Mouse (Mus musculus): Measurements from ENCODE around the gene Psmb9. TPM values are rescaled to one million over a fixed set of nuclear protein-coding genes. Genes with fewer than 3 reads are reported as not detected.
"Not testable (repeated sequence)": the region's sequence is repeated elsewhere in the genome, so short reads cannot be mapped to it uniquely, and the experiment has no call there.

Gene Psmb9
- polyA plus RNA-seq, 1 experiment from 2014 or later: 1.3 TPM

DNA sequence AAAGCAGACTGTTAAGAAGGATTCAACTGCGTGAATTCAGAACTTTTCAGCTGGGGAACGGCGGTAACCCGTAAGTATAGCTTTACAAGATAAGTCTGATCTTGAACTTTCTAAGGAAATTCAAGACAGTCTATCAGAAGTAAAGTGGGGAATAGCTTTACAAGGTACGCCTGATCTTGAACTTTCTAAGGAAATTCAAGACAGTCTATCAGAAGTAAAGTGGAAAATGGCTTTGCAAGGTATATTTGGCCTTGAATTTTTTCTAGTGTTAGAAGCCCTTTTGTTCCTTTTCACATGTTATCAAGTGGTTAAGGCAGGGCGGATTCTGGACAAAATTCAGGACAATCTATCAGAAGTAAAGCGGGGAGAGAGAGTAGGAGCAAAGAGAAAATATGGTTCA lies 32.2 kb upstream of the Psmb9 start:
- not testable (repeated sequence) for H3K36me3 ChIP-seq (ENCODE audit: control insufficient read depth, insufficient read depth, low read length); H3K27ac ChIP-seq (ENCODE audit: low read depth, low read length); H3K4me1 ChIP-seq (ENCODE audit: control insufficient read depth, insufficient read depth, low read length); H3K4me2 ChIP-seq; DNase-seq (ENCODE audit: low spot score, missing footprints); H3K27me3 ChIP-seq (ENCODE audit: control insufficient read depth, insufficient read depth, low read length); H3K9me3 ChIP-seq (ENCODE audit: control insufficient read depth, low read length); ATAC-seq (ENCODE audit: low FRiP score); H3K9ac ChIP-seq (ENCODE audit: low read length); H3K4me3 ChIP-seq (ENCODE audit: low read depth, low read length)
- 98% methylated on average over 3 of the region's 7 CpGs for WGBS

DNA sequence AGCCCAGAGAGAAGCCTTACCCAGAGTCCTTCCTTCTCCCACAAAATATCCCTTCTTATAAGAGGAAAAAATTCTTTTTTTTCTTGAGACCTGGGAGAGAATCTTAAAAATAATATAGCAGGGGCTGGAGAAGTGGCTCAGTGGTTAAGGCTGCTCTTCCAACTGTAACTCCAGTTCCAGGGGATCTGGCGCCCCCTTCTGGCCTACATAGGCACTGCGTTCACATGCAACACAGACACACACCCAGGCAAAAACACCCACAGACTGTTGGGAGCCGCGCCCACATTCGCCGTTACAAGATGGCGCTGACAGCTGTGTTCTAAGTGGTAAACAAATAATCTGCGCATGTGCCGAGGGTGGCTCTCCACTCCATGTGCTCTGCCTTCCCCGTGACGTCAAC lies 31.5 kb upstream of the Psmb9 start:
- H3K27ac ChIP-seq (ENCODE audit: low read depth, low read length); ATAC-seq (ENCODE audit: low FRiP score); H3K9me3 ChIP-seq (ENCODE audit: control insufficient read depth, low read length); H3K4me2 ChIP-seq; H3K36me3 ChIP-seq (ENCODE audit: control insufficient read depth, insufficient read depth, low read length); H3K9ac ChIP-seq (ENCODE audit: low read length); H3K27me3 ChIP-seq (ENCODE audit: control insufficient read depth, insufficient read depth, low read length); DNase-seq (ENCODE audit: low spot score, missing footprints); H3K4me3 ChIP-seq (ENCODE audit: low read depth, low read length); H3K4me1 ChIP-seq (ENCODE audit: control insufficient read depth, insufficient read depth, low read length): not testable (repeated sequence)
- WGBS: 88% methylated on average over 7 of the region's 11 CpGs

DNA sequence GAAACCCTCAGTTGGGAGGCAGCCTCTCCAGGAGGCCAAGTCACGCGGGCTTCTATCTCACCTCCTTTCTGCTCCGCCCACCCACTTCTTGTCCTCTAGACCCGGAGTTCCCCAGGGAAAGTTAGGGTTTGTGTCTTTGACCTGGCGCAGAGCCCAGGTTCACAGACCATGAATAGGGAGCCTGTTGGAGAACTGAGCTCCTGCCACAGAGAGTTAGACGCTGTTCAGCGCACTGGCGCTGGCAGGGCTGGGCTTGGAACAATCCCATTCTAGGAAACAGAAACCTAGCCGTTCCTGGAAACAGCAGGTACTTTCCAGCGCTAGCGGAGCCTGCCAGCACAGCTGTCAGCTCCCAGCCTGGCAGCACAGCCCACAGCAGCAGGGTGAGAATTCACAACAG lies 31.1 kb upstream of the Psmb9 start:
- Histone ChIP-seq H3K9ac (ENCODE audit: low read length) (no peak overlapping the region), H3K36me3 (ENCODE audit: control insufficient read depth, insufficient read depth, low read length) (no peaks in the 10 kb centered on the region), H3K4me3 (ENCODE audit: low read depth, low read length) (no peak overlapping the region), H3K27me3 (ENCODE audit: control insufficient read depth, insufficient read depth, low read length) (peaks cover 7% of the 10 kb centered on the region), H3K4me2 (no peak overlapping the region), H3K4me1 (ENCODE audit: control insufficient read depth, insufficient read depth, low read length) (no peaks in the 10 kb centered on the region), H3K27ac (ENCODE audit: low read depth, low read length) (no peak overlapping the region), H3K9me3 (ENCODE audit: control insufficient read depth, low read length) (no peaks in the 10 kb centered on the region)
- DNase-seq (ENCODE audit: low spot score, missing footprints) (no peak), ATAC-seq (ENCODE audit: low FRiP score) (no peak)
- 92% methylated on average over 11 of the region's 11 CpGs for WGBS

DNA sequence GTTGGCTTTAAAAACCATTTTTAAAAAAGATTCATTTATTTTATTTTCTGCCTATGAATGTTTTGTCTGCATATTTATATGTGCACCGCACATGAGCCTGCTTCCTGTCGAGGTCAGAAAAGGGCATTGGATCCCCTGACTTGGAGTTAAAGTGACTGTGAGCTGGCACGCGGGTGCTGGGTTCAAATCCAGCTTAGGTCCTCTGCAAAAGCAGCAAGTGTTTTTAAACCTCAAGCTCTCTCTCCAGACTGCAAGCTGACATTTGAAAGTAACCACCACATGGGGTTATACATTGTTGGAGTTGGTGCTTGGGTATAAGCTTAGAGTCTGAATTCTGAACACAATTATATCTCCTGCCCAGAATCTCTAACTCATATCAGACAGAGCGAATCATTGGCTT lies 30.4 kb upstream of the Psmb9 start:
- Histone ChIP-seq H3K4me1 (ENCODE audit: control insufficient read depth, insufficient read depth, low read length) (no peaks in the 10 kb centered on the region), H3K4me2 (no peak overlapping the region), H3K27me3 (ENCODE audit: control insufficient read depth, insufficient read depth, low read length) (peaks cover 9% of the 10 kb centered on the region), H3K27ac (ENCODE audit: low read depth, low read length) (no peak overlapping the region), H3K9me3 (ENCODE audit: control insufficient read depth, low read length) (no peaks in the 10 kb centered on the region), H3K36me3 (ENCODE audit: control insufficient read depth, insufficient read depth, low read length) (no peaks in the 10 kb centered on the region), H3K4me3 (ENCODE audit: low read depth, low read length) (no peak overlapping the region), H3K9ac (ENCODE audit: low read length) (no peak overlapping the region)
- WGBS: 87% methylated on average over 5 of the region's 5 CpGs
- ATAC-seq (ENCODE audit: low FRiP score) (no peak), DNase-seq (ENCODE audit: low spot score, missing footprints) (no peak)

DNA sequence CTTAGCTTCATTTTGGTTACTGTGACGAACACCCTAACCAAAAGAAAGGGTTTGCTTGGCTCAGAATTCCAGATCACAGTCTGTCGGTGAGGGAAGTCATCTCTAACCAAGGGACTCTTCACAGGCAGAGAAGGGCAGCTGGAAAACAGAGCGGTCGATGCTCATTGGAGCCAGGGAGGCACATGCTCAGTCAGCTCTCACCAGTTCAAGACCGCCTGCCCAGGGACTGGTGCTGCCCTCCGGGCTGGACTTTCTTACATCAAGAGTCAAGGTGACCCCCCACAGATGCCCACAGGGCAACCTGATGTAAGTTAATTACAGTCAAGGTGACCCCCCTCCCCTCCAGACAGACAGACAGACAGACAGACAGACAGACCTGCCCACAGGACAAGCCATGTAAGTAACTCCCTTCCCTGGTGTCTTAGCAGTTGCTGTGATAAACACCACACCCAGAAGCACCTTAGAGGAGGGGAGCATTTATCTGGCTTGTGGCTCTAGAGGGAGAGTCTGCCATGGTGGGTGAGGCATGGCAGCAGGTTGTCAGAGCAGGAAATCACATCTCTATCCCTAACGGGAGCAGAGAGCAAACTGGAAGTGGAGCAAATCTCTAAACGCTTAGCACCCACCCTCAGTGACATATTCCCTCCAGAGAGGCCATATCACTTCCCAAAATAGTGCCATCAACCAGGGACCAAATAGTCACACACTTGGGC lies 29.8 kb upstream of the Psmb9 start:
- Histone ChIP-seq H3K9ac (ENCODE audit: low read length) (no peak overlapping the region), H3K4me1 (ENCODE audit: control insufficient read depth, insufficient read depth, low read length) (no peaks in the 10 kb centered on the region), H3K27me3 (ENCODE audit: control insufficient read depth, insufficient read depth, low read length) (peaks cover 12% of the 10 kb centered on the region), H3K4me2 (no peak overlapping the region), H3K36me3 (ENCODE audit: control insufficient read depth, insufficient read depth, low read length) (no peaks in the 10 kb centered on the region), H3K4me3 (ENCODE audit: low read depth, low read length) (no peak overlapping the region), H3K27ac (ENCODE audit: low read depth, low read length) (no peak overlapping the region), H3K9me3 (ENCODE audit: control insufficient read depth, low read length) (no peaks in the 10 kb centered on the region)
- 91% methylated on average over 8 of the region's 8 CpGs for WGBS
- DNase-seq (ENCODE audit: low spot score, missing footprints) (no peak), ATAC-seq (ENCODE audit: low FRiP score) (no peak)

DNA sequence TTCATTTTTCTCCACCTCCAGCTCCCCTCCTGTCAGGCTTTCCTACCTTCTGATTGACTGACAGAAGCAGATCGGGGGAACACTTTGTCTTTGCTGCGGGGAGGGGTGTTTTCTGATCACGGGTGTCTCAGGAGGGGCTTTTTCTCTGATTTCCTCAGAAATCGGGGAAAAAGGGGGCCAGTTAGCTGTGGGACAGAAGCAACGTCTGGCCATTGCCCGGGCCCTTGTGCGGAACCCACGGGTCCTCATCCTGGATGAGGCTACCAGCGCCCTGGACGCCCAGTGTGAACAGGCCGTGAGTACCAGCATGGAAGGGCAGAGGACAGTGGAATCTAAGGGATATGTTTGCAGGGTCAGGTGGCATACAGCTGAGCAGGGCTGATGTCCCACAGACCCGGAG lies 27.6 kb upstream of the Psmb9 start:
- DNase-seq (ENCODE audit: low spot score, missing footprints) (no peak), ATAC-seq (ENCODE audit: low FRiP score) (no peak)
- H3K9me3 ChIP-seq (ENCODE audit: control insufficient read depth, low read length): no peaks in the 10 kb centered on the region
- H3K27me3 ChIP-seq (ENCODE audit: control insufficient read depth, insufficient read depth, low read length): peaks cover 16% of the 10 kb centered on the region
- H3K9ac ChIP-seq (ENCODE audit: low read length): no peak overlapping the region
- no peak overlapping the region for H3K4me3 ChIP-seq (ENCODE audit: low read depth, low read length)
- 86% methylated on average over 12 of the region's 12 CpGs for WGBS
- no peak overlapping the region for H3K27ac ChIP-seq (ENCODE audit: low read depth, low read length)
- no peaks in the 10 kb centered on the region for H3K36me3 ChIP-seq (ENCODE audit: control insufficient read depth, insufficient read depth, low read length)
- no peak overlapping the region for H3K4me2 ChIP-seq
- no peaks in the 10 kb centered on the region for H3K4me1 ChIP-seq (ENCODE audit: control insufficient read depth, insufficient read depth, low read length)

DNA sequence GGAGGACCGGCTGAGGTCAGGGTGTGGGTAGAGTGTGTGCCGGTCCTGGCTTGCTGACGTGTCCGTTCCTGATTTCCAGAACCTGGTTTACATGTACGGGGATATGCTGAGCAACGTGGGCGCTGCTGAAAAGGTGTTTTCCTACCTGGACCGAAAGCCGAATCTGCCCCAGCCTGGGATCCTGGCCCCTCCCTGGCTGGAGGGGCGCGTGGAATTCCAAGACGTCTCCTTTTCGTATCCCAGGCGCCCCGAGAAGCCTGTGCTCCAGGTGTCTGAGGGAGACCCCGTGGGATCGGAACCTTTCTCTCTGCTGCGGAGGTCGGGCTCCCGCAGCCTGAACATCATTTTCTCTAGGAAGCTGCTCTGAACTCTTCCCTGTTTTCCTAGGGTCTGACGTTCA lies 26.4 kb upstream of the Psmb9 start:
- peaks cover 16% of the 10 kb centered on the region for H3K27me3 ChIP-seq (ENCODE audit: control insufficient read depth, insufficient read depth, low read length)
- WGBS: 36% methylated on average over 21 of the region's 21 CpGs
- no peaks in the 10 kb centered on the region for H3K36me3 ChIP-seq (ENCODE audit: control insufficient read depth, insufficient read depth, low read length)
- DNase-seq (ENCODE audit: low spot score, missing footprints) (no peak), ATAC-seq (ENCODE audit: low FRiP score) (no peak)
- no peak overlapping the region for H3K9ac ChIP-seq (ENCODE audit: low read length)
- H3K27ac ChIP-seq (ENCODE audit: low read depth, low read length): no peak overlapping the region
- H3K9me3 ChIP-seq (ENCODE audit: control insufficient read depth, low read length): no peaks in the 10 kb centered on the region; the same call in 1 of the 2 replicates
- no peaks in the 10 kb centered on the region for H3K4me1 ChIP-seq (ENCODE audit: control insufficient read depth, insufficient read depth, low read length)
- H3K4me2 ChIP-seq: no peak overlapping the region
- H3K4me3 ChIP-seq (ENCODE audit: low read depth, low read length): no peak overlapping the region

DNA sequence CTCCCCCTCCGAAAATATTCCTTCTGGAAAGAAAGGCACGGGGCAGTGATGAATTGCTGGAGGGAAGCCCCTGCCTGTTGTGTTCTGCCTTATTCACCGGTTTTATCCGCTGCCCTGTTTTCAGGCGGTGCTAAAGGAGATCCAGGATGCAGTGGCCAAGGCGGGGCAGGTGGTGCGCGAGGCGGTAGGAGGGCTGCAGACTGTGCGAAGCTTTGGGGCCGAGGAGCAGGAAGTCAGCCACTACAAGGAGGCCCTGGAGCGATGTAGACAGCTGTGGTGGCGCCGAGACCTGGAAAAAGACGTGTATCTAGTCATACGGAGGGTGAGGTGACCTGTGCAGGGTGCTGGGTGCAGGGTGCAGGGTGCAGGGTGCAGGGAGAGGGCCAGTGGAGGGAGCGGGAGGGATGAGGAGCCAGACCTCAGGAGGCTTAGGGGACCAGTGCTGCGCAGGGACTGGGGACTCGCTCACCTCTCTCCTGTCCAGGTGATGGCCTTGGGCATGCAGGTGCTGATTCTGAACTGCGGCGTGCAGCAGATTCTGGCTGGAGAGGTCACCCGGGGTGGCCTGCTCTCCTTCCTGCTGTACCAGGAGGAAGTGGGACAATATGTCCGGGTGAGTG lies 24.3 kb upstream of the Psmb9 start:
- Histone ChIP-seq H3K4me2 (no peak overlapping the region), H3K9ac (ENCODE audit: low read length) (no peak overlapping the region), H3K4me1 (ENCODE audit: control insufficient read depth, insufficient read depth, low read length) (no peaks in the 10 kb centered on the region), H3K9me3 (ENCODE audit: control insufficient read depth, low read length) (no peaks in the 10 kb centered on the region; the same call in 1 of the 2 replicates), H3K27me3 (ENCODE audit: control insufficient read depth, insufficient read depth, low read length) (peaks cover 16% of the 10 kb centered on the region), H3K4me3 (ENCODE audit: low read depth, low read length) (no peak overlapping the region), H3K27ac (ENCODE audit: low read depth, low read length) (no peak overlapping the region), H3K36me3 (ENCODE audit: control insufficient read depth, insufficient read depth, low read length) (no peaks in the 10 kb centered on the region)
- DNase-seq (ENCODE audit: low spot score, missing footprints) (no peak), ATAC-seq (ENCODE audit: low FRiP score) (no peak)
- WGBS: 21% methylated on average over 23 of the region's 23 CpGs

DNA sequence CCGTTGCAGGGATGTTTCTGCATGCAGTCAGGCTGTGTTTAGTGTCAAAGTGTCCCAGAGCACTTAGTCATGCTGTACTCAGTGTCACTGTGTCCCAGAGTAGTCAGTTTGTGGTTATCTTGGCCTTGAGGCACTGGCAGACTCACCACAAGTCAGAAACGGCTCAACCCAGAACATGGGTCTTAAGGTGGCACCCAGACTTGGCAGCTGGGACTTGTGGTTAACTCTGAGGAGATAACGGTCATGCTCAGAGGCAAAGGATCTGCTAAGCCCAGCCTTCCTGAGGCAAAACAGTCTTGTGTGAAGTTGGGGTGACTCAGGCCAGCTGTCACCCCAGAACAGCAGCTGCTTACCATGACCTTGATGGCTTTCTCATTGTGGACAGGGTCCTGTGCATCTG lies 23.0 kb upstream of the Psmb9 start:
- Histone ChIP-seq H3K4me2 (no peak overlapping the region), H3K9me3 (ENCODE audit: control insufficient read depth, low read length) (no peaks in the 10 kb centered on the region; the same call in 1 of the 2 replicates), H3K36me3 (ENCODE audit: control insufficient read depth, insufficient read depth, low read length) (no peaks in the 10 kb centered on the region), H3K4me3 (ENCODE audit: low read depth, low read length) (no peak overlapping the region), H3K4me1 (ENCODE audit: control insufficient read depth, insufficient read depth, low read length) (no peaks in the 10 kb centered on the region), H3K27ac (ENCODE audit: low read depth, low read length) (no peak overlapping the region), H3K9ac (ENCODE audit: low read length) (no peak overlapping the region), H3K27me3 (ENCODE audit: control insufficient read depth, insufficient read depth, low read length) (peaks cover 25% of the 10 kb centered on the region)
- 79% methylated on average over 3 of the region's 3 CpGs for WGBS
- ATAC-seq (ENCODE audit: low FRiP score) (no peak), DNase-seq (ENCODE audit: low spot score, missing footprints) (no peak)
